Mouse (Mus musculus) liver, embryonic 14.5 days (tissue): Measurements from ENCODE around the gene Baz1b. TPM values are rescaled to one million over a fixed set of nuclear protein-coding genes. Genes with fewer than 3 reads are reported as not detected.

Experiments used
- ATAC-seq: fragments of 200-750 bp; cut with Nextera tagmentation; 2 replicates; pipeline ENCODE4 v1.8.0; 2017; ENCODE audit warnings: moderate number of reproducible peaks, mild to moderate bottlenecking, moderate library complexity; ENCODE audit not compliant: insufficient read depth
- DNase-seq, 3 experiments: peaks; one replicate each; pipeline ENCODE4 v3.0.0-alpha.2; 2012 to 2013; ENCODE audit warnings: low read depth in 3 of 3, low spot score in 3 of 3
- H3K27ac ChIP-seq: fragments of 300-500 bp; sonication (generic); 2 replicates; pipeline ENCODE4 v1.5.1; 2014; ENCODE audit warnings: moderate library complexity, mild to moderate bottlenecking, control low read depth, inconsistent platforms
- H3K27me3 ChIP-seq: fragments of 300-500 bp; sonication (generic); 2 replicates; pipeline ENCODE4 v1.6.1; 2014; ENCODE audit warnings: mild to moderate bottlenecking, low read length, moderate library complexity; ENCODE audit not compliant: control insufficient read depth, insufficient read depth
- H3K36me3 ChIP-seq: fragments of 300-500 bp; sonication (generic); replicated peaks from 2 replicates; pipeline ENCODE4 v1.6.1; 2014; ENCODE audit warnings: low read depth; ENCODE audit not compliant: control insufficient read depth, insufficient read depth
- H3K4me1 ChIP-seq, 2 experiments: fragments of 200-500 bp in 1 of 2; fragments of 300-500 bp in 1 of 2; sonication (generic) in 1 of 2; replicated peaks; 2 replicates each; pipeline ENCODE4 v1.6.1; 2012 to 2014; ENCODE audit warnings: antibody characterized with exemption in 1 of 2, inconsistent platforms in 1 of 2, low read length in 1 of 2; ENCODE audit not compliant: control insufficient read depth in 2 of 2, insufficient read depth in 2 of 2
- H3K4me2 ChIP-seq: fragments of 300-500 bp; sonication (generic); 2 replicates; pipeline ENCODE4 v1.6.1; 2014; ENCODE audit warnings: low read depth, mild to moderate bottlenecking, control low read depth, moderate library complexity
- H3K4me3 ChIP-seq, 2 experiments: fragments of 200-500 bp in 1 of 2; fragments of 300-500 bp in 1 of 2; sonication (generic) in 1 of 2; 2 replicates each; pipeline ENCODE4 v1.5.1; 2012 to 2014; ENCODE audit warnings: low read depth in 2 of 2, low read length in 2 of 2, mild to moderate bottlenecking in 2 of 2, control low read depth in 1 of 2, inconsistent platforms in 1 of 2, moderate library complexity in 1 of 2; ENCODE audit not compliant: insufficient read depth in 1 of 2
- H3K9ac ChIP-seq: fragments of 300-500 bp; sonication (generic); replicated peaks from 2 replicates; pipeline ENCODE4 v1.6.1; 2014; ENCODE audit warnings: mild to moderate bottlenecking, control low read depth, moderate library complexity
- H3K9me3 ChIP-seq: fragments of 300-500 bp; sonication (generic); 2 replicates; pipeline ENCODE4 v1.6.1; 2016; ENCODE audit warnings: low read length, mixed read lengths; ENCODE audit not compliant: control insufficient read depth
- CTCF ChIP-seq: IDR thresholded peaks from 2 replicates; pipeline ENCODE4 v1.5.1; 2016; ENCODE audit warnings: antibody characterized with exemption, low read depth, control low read depth
- EP300 ChIP-seq: IDR thresholded peaks from 2 replicates; pipeline ENCODE4 v1.6.1; 2016; ENCODE audit warnings: antibody characterized with exemption, low read depth
- WGBS: fragments of 180-500 bp; shearing (Covaris S2); extraction: QIAGEN DNeasy Blood & Tissue Kit; methylation state at CpG from one replicate; pipeline ENCODE4 v1.1.7; 2014; ENCODE audit not compliant: insufficient replicate concordance; 5-methylcytosine and 5-hydroxymethylcytosine counted together
- polyA plus RNA-seq, 2 experiments: library from polyadenylated mRNA; depleted of rRNA in 1 of 2; stranded (reverse) in 1 of 2; unstranded in 1 of 2; fragments of >200 nt; fragmentation: Nextera tagmentation in 1 of 2; extraction: Ambion mirVana in 1 of 2; gene quantifications; 2 replicates each; pipeline versions ENCODE4 v1.2.1 to v1.2.3; 2012 to 2014

The Baz1b gene
- polyA plus RNA-seq, 2 experiments = 18.2 to 20.7 TPM

- H3K36me3 ChIP-seq = peaks cover 36% of the 10 kb centered on the region
- 63% methylated on average over 3 of the region's 3 CpGs for WGBS
These were observed 8.5 kb upstream of the Baz1b start for GRCm38 (mm10) chr5:135178523-135178922.

GRCm38 (mm10) chr5:135178996-135179395 lies 8.1 kb upstream of the Baz1b start:
- no peaks in the 10 kb centered on the region for H3K27me3 ChIP-seq
- H3K9ac ChIP-seq = no peak overlapping the region
- no peak overlapping the region for H3K4me2 ChIP-seq
- no peak for TF ChIP-seq EP300
- TF ChIP-seq CTCF = no peak
- no peaks in the 10 kb centered on the region for H3K9me3 ChIP-seq
- 83% methylated on average over 4 of the region's 4 CpGs for WGBS
- peaks cover 36% of the 10 kb centered on the region for H3K36me3 ChIP-seq
- no peaks in the 10 kb centered on the region for H3K4me1 ChIP-seq
- H3K27ac ChIP-seq = no peak overlapping the region
- no peak for ATAC-seq
- DNase-seq = no peak
- no peak overlapping the region for H3K4me3 ChIP-seq

More at GRCm38 (mm10) chr5:135178523-135178922, 8.5 kb upstream of the Baz1b start:
- Histone ChIP-seq H3K4me2 (no peak overlapping the region), H3K4me3 (no peak overlapping the region), H3K4me1 (no peaks in the 10 kb centered on the region), H3K9me3 (no peaks in the 10 kb centered on the region), H3K27me3 (no peaks in the 10 kb centered on the region), H3K27ac (no peak overlapping the region), H3K9ac (no peak overlapping the region)
- DNase-seq = no peak
- no peak for TF ChIP-seq CTCF
- no peak for TF ChIP-seq EP300
- ATAC-seq = no peak

- no peak for DNase-seq
- Histone ChIP-seq H3K36me3 (peaks cover 36% of the 10 kb centered on the region), H3K4me2 (no peak overlapping the region), H3K9ac (no peak overlapping the region), H3K27ac (no peak overlapping the region), H3K4me1 (no peaks in the 10 kb centered on the region), H3K27me3 (no peaks in the 10 kb centered on the region), H3K9me3 (no peaks in the 10 kb centered on the region), H3K4me3 (no peak overlapping the region)
- WGBS = 79% methylated on average over 6 of the region's 7 CpGs
- TF ChIP-seq EP300 = no peak
- TF ChIP-seq CTCF = no peak
- no peak for ATAC-seq
These were observed 7.4 kb upstream of the Baz1b start for GRCm38 (mm10) chr5:135179616-135180015.

- ATAC-seq = no peak
- no peak overlapping the region for H3K4me2 ChIP-seq
- no peak for TF ChIP-seq CTCF
- no peak for TF ChIP-seq EP300
- peaks cover 36% of the 10 kb centered on the region for H3K36me3 ChIP-seq
- H3K9me3 ChIP-seq = no peaks in the 10 kb centered on the region
- H3K4me1 ChIP-seq = peaks cover 2 to 3% of the 10 kb centered on the region in 2 experiments
- no peak overlapping the region for H3K4me3 ChIP-seq
- no peak overlapping the region for H3K27ac ChIP-seq
- 88% methylated on average over 14 of the region's 14 CpGs for WGBS
- DNase-seq = no peak
- H3K9ac ChIP-seq = no peak overlapping the region
- no peaks in the 10 kb centered on the region for H3K27me3 ChIP-seq
These were observed 6.3 kb upstream of the Baz1b start for GRCm38 (mm10) chr5:135180796-135181195.

- no peak for ATAC-seq
- H3K27ac ChIP-seq = no peak overlapping the region
- no peak overlapping the region for H3K4me2 ChIP-seq
- no peak for DNase-seq
- peaks cover 36% of the 10 kb centered on the region for H3K36me3 ChIP-seq
- no peak overlapping the region for H3K4me3 ChIP-seq
- no peak for TF ChIP-seq EP300
- no peak for TF ChIP-seq CTCF
- H3K27me3 ChIP-seq = no peaks in the 10 kb centered on the region
- H3K9ac ChIP-seq = no peak overlapping the region
- 84% methylated on average over 6 of the region's 6 CpGs for WGBS
- no peaks in the 10 kb centered on the region for H3K9me3 ChIP-seq
- peaks cover 6% of the 10 kb centered on the region in 2 experiments for H3K4me1 ChIP-seq
These were observed 5.3 kb upstream of the Baz1b start for GRCm38 (mm10) chr5:135181776-135182175.
